Mouse (Mus musculus): ENCODE measurements at regions not wholly inside any gene's neighbourhood (a gene's known extent, or its start where the extent isn't known, plus 50 kb on each side); places are given as distances from the start of the nearest gene placed in this dataset.

- Histone ChIP-seq H3K27me3 (replicated peaks; ENCODE audit: control insufficient read depth, insufficient read depth, low read length) (0 out of 2 replicates have a peak, but pooled peaks cover 2% of the 10 kb centered on the region), H3K9ac (ENCODE audit: low read depth, low read length) (no peak overlapping the region), H3K4me3 (ENCODE audit: low read depth, low read length) (no peak overlapping the region), H3K27ac (ENCODE audit: low read depth, low read length) (no peak overlapping the region), H3K4me2 (replicated peaks; ENCODE audit: low read depth) (no peak overlapping the region), H3K36me3 (ENCODE audit: control insufficient read depth, insufficient read depth) (no peaks in the 10 kb centered on the region), H3K9me3 (ENCODE audit: control insufficient read depth) (no peaks in the 10 kb centered on the region), H3K4me1 (replicated peaks; ENCODE audit: control insufficient read depth, insufficient read depth, low read length) (no peaks in the 10 kb centered on the region)
- ATAC-seq = no peak
- WGBS = 52% methylated on average over 9 of the region's 9 CpGs
- no peak for TF ChIP-seq CTCF (IDR thresholded peaks at IDR 0.05; ENCODE audit: low read depth)
Observed at GRCm38 (mm10) chr4:149834646-149835156, 60.6 kb upstream of the Slc25a33 start.

GRCm38 (mm10) chr4:149832446-149833101 lies 58.5 kb upstream of the Slc25a33 start:
- Histone ChIP-seq H3K4me1 (replicated peaks; ENCODE audit: control insufficient read depth, insufficient read depth, low read length) (no peaks in the 10 kb centered on the region), H3K9me3 (ENCODE audit: control insufficient read depth) (no peaks in the 10 kb centered on the region), H3K9ac (ENCODE audit: low read depth, low read length) (no peak overlapping the region), H3K27ac (ENCODE audit: low read depth, low read length) (no peak overlapping the region), H3K4me3 (ENCODE audit: low read depth, low read length) (no peak overlapping the region), H3K27me3 (replicated peaks; ENCODE audit: control insufficient read depth, insufficient read depth, low read length) (0 out of 2 replicates have a peak, but pooled peaks cover 2% of the 10 kb centered on the region), H3K36me3 (ENCODE audit: control insufficient read depth, insufficient read depth) (no peaks in the 10 kb centered on the region), H3K4me2 (replicated peaks; ENCODE audit: low read depth) (no peak overlapping the region)
- 25% methylated on average over 10 of the region's 10 CpGs for whole genome bisulfite sequencing
- TF ChIP-seq CTCF (IDR thresholded peaks at IDR 0.05; ENCODE audit: low read depth) = 0 out of 2 replicates have a peak, but pooled peaks have one; percentile 8
- ATAC-seq = no peak

- H3K27ac ChIP-seq (ENCODE audit: low read depth, low read length) = no peak overlapping the region
- H3K36me3 ChIP-seq (ENCODE audit: control insufficient read depth, insufficient read depth) = no peaks in the 10 kb centered on the region
- ATAC-seq = no peak
- TF ChIP-seq CTCF (IDR thresholded peaks at IDR 0.05; ENCODE audit: low read depth) = no peak
- no peak overlapping the region for H3K4me3 ChIP-seq (ENCODE audit: low read depth, low read length)
- H3K27me3 ChIP-seq (replicated peaks; ENCODE audit: control insufficient read depth, insufficient read depth, low read length) = 0 out of 2 replicates have a peak, but pooled peaks cover 2% of the 10 kb centered on the region
- H3K9me3 ChIP-seq (ENCODE audit: control insufficient read depth) = no peaks in the 10 kb centered on the region
- H3K4me2 ChIP-seq (replicated peaks; ENCODE audit: low read depth) = no peak overlapping the region
- no peaks in the 10 kb centered on the region for H3K4me1 ChIP-seq (replicated peaks; ENCODE audit: control insufficient read depth, insufficient read depth, low read length)
- 72% methylated on average over 20 of the region's 20 CpGs for WGBS
- no peak overlapping the region for H3K9ac ChIP-seq (ENCODE audit: low read depth, low read length)
Observed at GRCm38 (mm10) chr4:149830551-149831192, 56.6 kb upstream of the Slc25a33 start.

GRCm38 (mm10) chr4:149829964-149830363 lies 55.9 kb upstream of the Slc25a33 start:
- H3K4me3 ChIP-seq (ENCODE audit: low read depth, low read length) = no peak overlapping the region
- H3K4me2 ChIP-seq (replicated peaks; ENCODE audit: low read depth) = no peak overlapping the region
- no peak overlapping the region for H3K9ac ChIP-seq (ENCODE audit: low read depth, low read length)
- no peak overlapping the region for H3K27ac ChIP-seq (ENCODE audit: low read depth, low read length)
- no peaks in the 10 kb centered on the region for H3K9me3 ChIP-seq (ENCODE audit: control insufficient read depth)
- no peak for TF ChIP-seq CTCF (IDR thresholded peaks at IDR 0.05; ENCODE audit: low read depth)
- H3K4me1 ChIP-seq (replicated peaks; ENCODE audit: control insufficient read depth, insufficient read depth, low read length) = no peaks in the 10 kb centered on the region
- no peak for ATAC-seq
- no peaks in the 10 kb centered on the region for H3K36me3 ChIP-seq (ENCODE audit: control insufficient read depth, insufficient read depth)
- 87% methylated on average over 4 of the region's 4 CpGs for WGBS
- H3K27me3 ChIP-seq (replicated peaks; ENCODE audit: control insufficient read depth, insufficient read depth, low read length) = 0 out of 2 replicates have a peak, but pooled peaks cover 2% of the 10 kb centered on the region

GRCm38 (mm10) chr4:149827784-149828183 lies 53.7 kb upstream of the Slc25a33 start:
- no peaks in the 10 kb centered on the region for H3K4me1 ChIP-seq (replicated peaks; ENCODE audit: control insufficient read depth, insufficient read depth, low read length)
- no peak overlapping the region for H3K27ac ChIP-seq (ENCODE audit: low read depth, low read length)
- WGBS = 98% methylated on average over 4 of the region's 4 CpGs
- H3K9me3 ChIP-seq (ENCODE audit: control insufficient read depth) = no peaks in the 10 kb centered on the region
- no peak overlapping the region for H3K4me3 ChIP-seq (ENCODE audit: low read depth, low read length)
- no peak overlapping the region for H3K9ac ChIP-seq (ENCODE audit: low read depth, low read length)
- H3K4me2 ChIP-seq (replicated peaks; ENCODE audit: low read depth) = no peak overlapping the region
- no peaks in the 10 kb centered on the region for H3K36me3 ChIP-seq (ENCODE audit: control insufficient read depth, insufficient read depth)
- ATAC-seq = no peak
- H3K27me3 ChIP-seq (replicated peaks; ENCODE audit: control insufficient read depth, insufficient read depth, low read length) = 0 out of 2 replicates have a peak, but pooled peaks cover 2% of the 10 kb centered on the region
- TF ChIP-seq CTCF (IDR thresholded peaks at IDR 0.05; ENCODE audit: low read depth) = no peak

Measured in intestine, postnatal 0 days (tissue).